Mouse (Mus musculus): ENCODE results near the gene Ttyh3. TPM values are rescaled to one million over a fixed set of nuclear protein-coding genes. Genes with fewer than 3 reads are reported as not detected.

The Ttyh3 gene
- polyA plus RNA-seq, 1 experiment from 2014 or later = 65.8 TPM

DNA sequence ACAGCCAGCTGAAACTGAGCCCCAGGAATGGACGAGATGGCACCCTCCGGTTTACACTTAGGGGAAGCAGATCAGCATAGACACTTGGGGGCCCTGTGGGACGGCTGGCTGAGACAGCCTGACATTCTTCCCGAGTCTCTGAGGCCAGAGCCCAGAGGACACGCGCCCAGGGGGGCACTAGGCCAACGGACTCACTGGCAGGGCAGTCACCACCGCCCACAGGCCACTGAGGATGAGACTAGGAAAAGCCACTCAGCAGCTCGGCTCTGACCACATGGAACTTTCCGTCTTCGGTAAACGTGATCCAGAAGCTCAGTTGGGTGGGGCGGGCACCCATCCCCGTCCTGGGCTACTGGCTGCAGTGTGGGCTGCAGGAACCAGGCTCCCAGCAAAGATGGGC lies 9.0 kb downstream of the Ttyh3 start:
- no peak overlapping the region for H3K4me3 ChIP-seq (ENCODE audit: low read depth, low read length)
- peaks cover 12% of the 10 kb centered on the region for H3K4me1 ChIP-seq (ENCODE audit: control insufficient read depth, insufficient read depth, low read length)
- DNase-seq (ENCODE audit: low spot score) = no peak
- no peak for ATAC-seq
- H3K27ac ChIP-seq (ENCODE audit: low read depth, low read length) = no peak overlapping the region
- 91% methylated on average over 14 of the region's 14 CpGs for WGBS
- no peaks in the 10 kb centered on the region for H3K27me3 ChIP-seq (replicated peaks; ENCODE audit: control insufficient read depth, insufficient read depth, low read length)
- no peak overlapping the region for H3K4me2 ChIP-seq (ENCODE audit: low read length)
- no peaks in the 10 kb centered on the region for H3K9me3 ChIP-seq (replicated peaks; ENCODE audit: control insufficient read depth, low read length)
- H3K9ac ChIP-seq (ENCODE audit: low read length) = no peak overlapping the region
- H3K36me3 ChIP-seq (ENCODE audit: control insufficient read depth, insufficient read depth, low read length) = peaks cover 80% of the 10 kb centered on the region

DNA sequence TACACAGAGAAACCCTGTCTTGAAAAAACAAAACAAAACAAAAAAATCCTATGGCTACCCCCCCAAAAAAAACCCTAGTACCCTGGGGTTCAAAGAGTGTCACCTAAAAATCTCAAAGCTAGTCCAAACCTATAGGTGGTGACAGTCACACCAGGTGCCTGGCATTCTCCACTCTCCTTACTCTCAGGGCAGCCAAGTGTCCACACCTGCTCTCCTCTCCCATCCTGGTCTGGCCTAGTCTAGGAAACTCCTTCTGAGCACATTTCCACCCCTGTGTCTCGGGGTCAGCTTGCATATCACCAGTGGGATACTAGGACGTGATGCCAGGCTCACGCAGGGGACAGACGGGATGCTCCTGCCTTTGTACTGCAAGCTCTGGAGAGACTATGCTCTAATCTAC lies 9.5 kb downstream of the Ttyh3 start:
- no peak overlapping the region for H3K4me3 ChIP-seq (ENCODE audit: low read depth, low read length)
- no peak for ATAC-seq
- H3K36me3 ChIP-seq (ENCODE audit: control insufficient read depth, insufficient read depth, low read length) = peaks cover 80% of the 10 kb centered on the region
- WGBS = 91% methylated on average over 4 of the region's 4 CpGs
- H3K27ac ChIP-seq (ENCODE audit: low read depth, low read length) = no peak overlapping the region
- H3K4me2 ChIP-seq (ENCODE audit: low read length) = no peak overlapping the region
- DNase-seq (ENCODE audit: low spot score) = no peak
- H3K27me3 ChIP-seq (replicated peaks; ENCODE audit: control insufficient read depth, insufficient read depth, low read length) = no peaks in the 10 kb centered on the region
- H3K9me3 ChIP-seq (replicated peaks; ENCODE audit: control insufficient read depth, low read length) = no peaks in the 10 kb centered on the region
- no peak overlapping the region for H3K9ac ChIP-seq (ENCODE audit: low read length)
- H3K4me1 ChIP-seq (ENCODE audit: control insufficient read depth, insufficient read depth, low read length) = peaks cover 9% of the 10 kb centered on the region

DNA sequence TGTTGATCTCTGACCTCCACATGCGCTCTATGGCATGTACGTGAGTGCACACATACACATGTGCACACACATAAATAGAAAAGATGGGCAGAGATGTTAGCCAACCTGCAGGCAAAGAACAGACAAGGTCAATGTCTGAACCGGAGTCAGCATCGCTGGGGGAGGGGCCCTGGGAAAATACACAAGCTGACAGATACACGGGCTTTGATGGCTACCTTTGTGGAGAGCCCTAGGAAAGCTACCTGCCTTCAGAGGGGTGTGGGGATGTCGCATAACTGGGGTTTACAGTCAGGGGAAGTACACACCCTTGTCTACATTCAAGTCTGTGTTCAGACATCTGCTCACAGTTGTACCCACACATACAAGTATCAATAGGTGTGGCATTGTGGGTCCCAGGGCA lies 10.3 kb downstream of the Ttyh3 start:
- no peak overlapping the region for H3K9ac ChIP-seq (ENCODE audit: low read length)
- H3K4me2 ChIP-seq (ENCODE audit: low read length) = no peak overlapping the region
- H3K9me3 ChIP-seq (replicated peaks; ENCODE audit: control insufficient read depth, low read length) = no peaks in the 10 kb centered on the region
- H3K4me1 ChIP-seq (ENCODE audit: control insufficient read depth, insufficient read depth, low read length) = peaks cover 7% of the 10 kb centered on the region
- H3K27ac ChIP-seq (ENCODE audit: low read depth, low read length) = no peak overlapping the region
- peaks cover 80% of the 10 kb centered on the region for H3K36me3 ChIP-seq (ENCODE audit: control insufficient read depth, insufficient read depth, low read length)
- H3K27me3 ChIP-seq (replicated peaks; ENCODE audit: control insufficient read depth, insufficient read depth, low read length) = no peaks in the 10 kb centered on the region
- 96% methylated on average over 6 of the region's 6 CpGs for WGBS
- H3K4me3 ChIP-seq (ENCODE audit: low read depth, low read length) = no peak overlapping the region
- ATAC-seq = no peak
- no peak for DNase-seq (ENCODE audit: low spot score)

DNA sequence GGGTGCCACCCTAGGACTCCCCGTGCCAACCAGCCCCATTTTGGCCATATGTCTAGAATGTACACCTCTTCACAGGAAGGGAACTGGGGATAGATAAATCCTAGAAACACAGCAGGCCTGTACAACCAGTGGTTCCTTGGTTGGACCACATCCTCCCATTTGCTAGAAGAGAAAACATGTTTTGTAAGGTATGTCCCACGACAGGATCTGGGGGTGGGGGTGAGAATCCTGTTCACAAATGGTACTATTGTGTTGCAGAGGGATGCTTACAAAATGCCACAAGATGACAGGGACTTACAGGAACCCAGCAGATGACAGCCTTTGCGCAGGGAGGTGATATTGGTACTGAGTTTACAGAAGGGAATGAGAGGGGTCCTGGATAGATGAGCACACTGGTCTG lies 10.8 kb downstream of the Ttyh3 start:
- no peak for ATAC-seq
- peaks cover 80% of the 10 kb centered on the region for H3K36me3 ChIP-seq (ENCODE audit: control insufficient read depth, insufficient read depth, low read length)

DNA sequence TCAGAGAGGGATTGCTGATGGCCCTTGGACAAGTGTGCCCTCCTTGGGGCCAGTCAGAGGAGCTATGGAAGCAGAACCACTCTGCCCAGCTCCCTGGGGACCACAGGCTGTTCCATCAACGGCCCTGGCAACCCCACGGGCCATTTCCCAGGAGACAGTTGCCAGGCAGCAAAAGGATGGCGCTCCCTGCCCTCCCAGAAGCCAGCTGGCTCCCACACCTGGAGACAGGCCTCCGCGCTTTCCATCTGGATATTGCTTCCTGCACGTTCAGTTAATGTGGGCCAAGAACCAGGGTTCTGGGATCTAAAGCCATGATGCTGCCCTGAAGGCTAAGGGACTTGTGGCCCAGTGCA lies 11.8 kb downstream of the Ttyh3 start:
- H3K4me2 ChIP-seq (ENCODE audit: low read length) = no peak overlapping the region
- no peak overlapping the region for H3K4me3 ChIP-seq (ENCODE audit: low read depth, low read length)
- no peak for ATAC-seq
- WGBS = 87% methylated on average over 6 of the region's 6 CpGs
- no peaks in the 10 kb centered on the region for H3K27me3 ChIP-seq (replicated peaks; ENCODE audit: control insufficient read depth, insufficient read depth, low read length)
- H3K9ac ChIP-seq (ENCODE audit: low read length) = no peak overlapping the region
- H3K36me3 ChIP-seq (ENCODE audit: control insufficient read depth, insufficient read depth, low read length) = peaks cover 85% of the 10 kb centered on the region
- H3K4me1 ChIP-seq (ENCODE audit: control insufficient read depth, insufficient read depth, low read length) = 0 out of 2 replicates have a peak, but pooled peaks cover 3% of the 10 kb centered on the region
- no peak overlapping the region for H3K27ac ChIP-seq (ENCODE audit: low read depth, low read length)
- no peak for DNase-seq (ENCODE audit: low spot score)
- H3K9me3 ChIP-seq (replicated peaks; ENCODE audit: control insufficient read depth, low read length) = no peaks in the 10 kb centered on the region

More for the DNA sequence above, 10.8 kb downstream of the Ttyh3 start:
- no peak overlapping the region for H3K4me3 ChIP-seq (ENCODE audit: low read depth, low read length)
- no peaks in the 10 kb centered on the region for H3K9me3 ChIP-seq (replicated peaks; ENCODE audit: control insufficient read depth, low read length)
- peaks cover 6% of the 10 kb centered on the region for H3K4me1 ChIP-seq (ENCODE audit: control insufficient read depth, insufficient read depth, low read length)
- no peak overlapping the region for H3K4me2 ChIP-seq (ENCODE audit: low read length)
- no peak overlapping the region for H3K27ac ChIP-seq (ENCODE audit: low read depth, low read length)
- H3K27me3 ChIP-seq (replicated peaks; ENCODE audit: control insufficient read depth, insufficient read depth, low read length) = no peaks in the 10 kb centered on the region
- WGBS = 94% methylated on average over 3 of the region's 3 CpGs
- no peak for DNase-seq (ENCODE audit: low spot score)
- H3K9ac ChIP-seq (ENCODE audit: low read length) = no peak overlapping the region

DNA sequence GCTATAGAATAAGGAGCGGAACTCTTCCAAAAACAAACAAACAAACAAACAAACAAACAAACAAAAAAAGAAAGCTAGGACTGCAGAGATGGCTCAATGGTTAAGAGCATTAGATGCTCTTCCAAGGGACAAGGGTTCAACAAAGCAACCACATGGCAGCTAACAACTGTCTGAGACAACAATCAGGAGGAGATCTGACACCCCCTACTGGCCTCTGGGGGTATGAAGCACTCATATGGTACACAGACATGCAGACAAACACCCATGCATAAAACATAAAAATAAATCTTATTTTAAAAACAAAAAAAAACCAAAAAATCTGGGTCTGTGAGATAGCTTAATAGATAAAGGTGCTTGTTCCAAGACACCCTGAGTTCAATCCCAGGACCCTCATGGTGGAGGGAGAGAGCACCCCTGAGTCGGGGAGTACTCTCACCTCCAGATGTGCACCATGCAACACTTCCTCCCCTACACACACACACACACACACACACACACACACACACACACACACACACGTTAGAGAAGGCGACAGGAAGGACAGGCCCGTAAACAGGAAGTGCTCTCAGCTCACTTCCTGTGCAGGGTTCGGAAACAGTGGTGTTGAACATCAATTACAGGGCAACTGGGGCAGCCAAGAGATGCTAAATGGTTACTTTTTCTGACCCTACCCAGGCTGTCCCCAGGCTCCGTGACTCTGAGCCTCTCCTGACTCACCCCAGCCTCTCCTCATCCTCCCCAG lies 12.3 kb downstream of the Ttyh3 start:
- Histone ChIP-seq H3K27me3 (replicated peaks; ENCODE audit: control insufficient read depth, insufficient read depth, low read length) (no peaks in the 10 kb centered on the region), H3K4me2 (ENCODE audit: low read length) (no peak overlapping the region), H3K36me3 (ENCODE audit: control insufficient read depth, insufficient read depth, low read length) (peaks cover 91% of the 10 kb centered on the region), H3K4me1 (ENCODE audit: control insufficient read depth, insufficient read depth, low read length) (0 out of 2 replicates have a peak, but pooled peaks cover 3% of the 10 kb centered on the region), H3K27ac (ENCODE audit: low read depth, low read length) (no peak overlapping the region), H3K4me3 (ENCODE audit: low read depth, low read length) (no peak overlapping the region), H3K9me3 (replicated peaks; ENCODE audit: control insufficient read depth, low read length) (no peaks in the 10 kb centered on the region), H3K9ac (ENCODE audit: low read length) (no peak overlapping the region)
- 96% methylated on average over 7 of the region's 7 CpGs for WGBS
- ATAC-seq = no peak
- DNase-seq (ENCODE audit: low spot score) = no peak

DNA sequence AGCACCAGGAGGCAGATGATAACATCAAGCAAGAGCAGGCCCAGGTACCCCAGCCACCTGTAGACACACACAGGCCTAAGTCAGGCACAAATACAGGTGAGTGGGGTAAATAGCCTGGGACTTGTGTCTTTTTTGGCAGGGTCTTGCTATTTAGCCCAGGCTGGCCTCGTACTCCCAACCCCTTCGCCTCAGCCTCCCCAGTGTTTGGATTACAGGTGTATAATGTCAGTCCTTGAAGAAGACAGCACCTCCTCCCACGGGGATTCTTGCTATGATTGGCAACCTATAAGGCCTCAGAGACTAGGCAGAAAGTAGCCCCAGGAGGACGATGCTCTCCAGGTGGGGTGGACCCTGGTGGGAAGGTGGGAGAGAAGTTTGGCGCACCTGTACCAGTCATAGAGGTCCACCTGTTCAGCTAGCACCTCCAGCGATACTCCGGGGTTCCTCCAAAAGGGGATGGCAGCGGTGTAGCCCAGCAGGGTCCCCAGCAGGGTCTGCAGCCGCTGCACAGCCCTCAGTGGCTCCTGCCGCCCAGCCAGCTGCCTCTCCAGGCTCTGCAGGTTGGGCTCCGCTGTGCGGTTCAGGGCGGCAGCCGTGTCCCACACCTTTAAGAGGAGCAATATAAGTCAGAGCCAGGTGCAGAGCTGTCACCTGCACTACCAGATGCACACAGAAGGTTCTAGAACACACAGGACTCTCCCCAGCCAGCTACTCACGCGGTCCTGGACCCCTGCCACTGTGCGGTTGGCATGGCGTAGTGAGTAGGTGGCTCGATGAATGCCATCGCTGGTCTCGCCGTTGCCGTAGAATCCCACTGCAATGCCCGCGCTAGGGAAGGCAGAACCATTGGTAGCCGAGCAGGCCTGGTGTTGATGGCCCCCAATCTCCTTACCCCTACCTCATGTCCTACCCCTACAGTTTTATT lies 13.8 kb downstream of the Ttyh3 start:
- peaks cover 97% of the 10 kb centered on the region for H3K36me3 ChIP-seq (ENCODE audit: control insufficient read depth, insufficient read depth, low read length)
- DNase-seq (ENCODE audit: low spot score) (no peak), ATAC-seq (no peak)
- H3K4me2 ChIP-seq (ENCODE audit: low read length) = no peak overlapping the region
- no peaks in the 10 kb centered on the region for H3K9me3 ChIP-seq (replicated peaks; ENCODE audit: control insufficient read depth, low read length)
- H3K27me3 ChIP-seq (replicated peaks; ENCODE audit: control insufficient read depth, insufficient read depth, low read length) = no peaks in the 10 kb centered on the region
- H3K4me3 ChIP-seq (ENCODE audit: low read depth, low read length) = no peak overlapping the region
- 0 out of 2 replicates have a peak, but pooled peaks cover 3% of the 10 kb centered on the region for H3K4me1 ChIP-seq (ENCODE audit: control insufficient read depth, insufficient read depth, low read length)
- no peak overlapping the region for H3K27ac ChIP-seq (ENCODE audit: low read depth, low read length)
- WGBS = 87% methylated on average over 26 of the region's 26 CpGs
- no peak overlapping the region for H3K9ac ChIP-seq (ENCODE audit: low read length)

DNA sequence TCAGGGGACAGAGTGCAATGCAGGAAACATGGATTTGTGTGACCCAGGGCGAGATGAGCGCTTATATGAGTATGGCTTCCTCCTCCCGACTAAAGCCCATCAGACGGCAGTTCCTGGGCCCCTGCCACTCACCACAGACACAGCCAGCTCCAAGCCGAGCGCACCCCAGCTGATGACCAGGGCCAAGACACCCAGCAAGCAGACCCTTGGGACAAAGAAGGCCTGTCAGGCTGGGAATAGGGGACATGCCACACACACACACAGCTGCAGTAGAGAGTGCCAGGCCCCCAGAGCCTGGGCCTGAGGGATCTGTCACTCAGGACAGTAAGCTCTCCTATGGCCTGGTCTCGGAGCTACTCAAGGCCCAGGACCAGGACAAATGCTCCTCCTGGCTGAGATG lies 15.4 kb downstream of the Ttyh3 start:
- DNase-seq (ENCODE audit: low spot score) (no peak), ATAC-seq (no peak)
- Histone ChIP-seq H3K36me3 (ENCODE audit: control insufficient read depth, insufficient read depth, low read length) (peaks cover 98% of the 10 kb centered on the region), H3K27me3 (replicated peaks; ENCODE audit: control insufficient read depth, insufficient read depth, low read length) (no peaks in the 10 kb centered on the region), H3K4me3 (ENCODE audit: low read depth, low read length) (no peak overlapping the region), H3K9me3 (replicated peaks; ENCODE audit: control insufficient read depth, low read length) (no peaks in the 10 kb centered on the region), H3K4me1 (ENCODE audit: control insufficient read depth, insufficient read depth, low read length) (0 out of 2 replicates have a peak, but pooled peaks cover 3% of the 10 kb centered on the region), H3K4me2 (ENCODE audit: low read length) (no peak overlapping the region), H3K27ac (ENCODE audit: low read depth, low read length) (no peak overlapping the region), H3K9ac (ENCODE audit: low read length) (no peak overlapping the region)
- 87% methylated on average over 7 of the region's 7 CpGs for WGBS

DNA sequence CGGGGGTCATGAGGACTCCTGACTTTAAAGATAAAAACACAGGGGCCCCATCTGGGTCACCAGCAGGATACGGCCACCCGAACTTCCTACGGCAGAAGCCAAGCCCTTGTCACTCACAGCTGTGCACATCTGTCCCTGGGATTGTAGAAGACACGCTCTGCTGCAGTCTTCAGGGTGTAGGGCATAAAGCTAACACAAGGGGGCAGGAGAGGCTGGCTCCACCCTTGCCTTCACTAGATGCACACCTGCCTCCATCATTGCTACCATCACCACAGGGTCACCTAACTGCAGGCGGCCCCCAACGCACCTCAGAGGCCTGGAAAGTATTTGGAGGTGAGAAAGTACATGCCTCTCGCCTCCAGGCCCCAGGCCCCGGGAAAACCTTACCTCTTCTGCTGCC lies 19.8 kb downstream of the Ttyh3 start:
- ATAC-seq = no peak
- Histone ChIP-seq H3K36me3 (ENCODE audit: control insufficient read depth, insufficient read depth, low read length) (peaks cover 97% of the 10 kb centered on the region), H3K4me3 (ENCODE audit: low read depth, low read length) (no peak overlapping the region), H3K27ac (ENCODE audit: low read depth, low read length) (no peak overlapping the region), H3K4me1 (ENCODE audit: control insufficient read depth, insufficient read depth, low read length) (no peaks in the 10 kb centered on the region), H3K27me3 (replicated peaks; ENCODE audit: control insufficient read depth, insufficient read depth, low read length) (no peaks in the 10 kb centered on the region), H3K4me2 (ENCODE audit: low read length) (no peak overlapping the region), H3K9ac (ENCODE audit: low read length) (no peak overlapping the region), H3K9me3 (replicated peaks; ENCODE audit: control insufficient read depth, low read length) (no peaks in the 10 kb centered on the region)
- no peak for DNase-seq (ENCODE audit: low spot score)
- 97% methylated on average over 9 of the region's 9 CpGs for WGBS

Measured in forebrain, embryonic 14.5 days (tissue).